Mouse (Mus musculus) neural tube, embryonic 14.5 days (tissue): ENCODE measurements at regions not wholly inside any gene's neighbourhood (a gene's known extent, or its start where the extent isn't known, plus 50 kb on each side); places are given as distances from the start of the nearest gene placed in this dataset.

Experiments used
- ATAC-seq: fragments of 200-750 bp; cut with Nextera tagmentation; 2 replicates; pipeline ENCODE4 v1.8.0; 2017; ENCODE audit warnings: low read depth, mild to moderate bottlenecking, moderate TSS enrichment, moderate library complexity
- H3K27ac ChIP-seq: fragments of 300-500 bp; sonication (generic); 2 replicates; pipeline ENCODE4 v1.5.1; 2014; ENCODE audit warnings: low read depth, mild to moderate bottlenecking, control low read depth, low read length, moderate library complexity, mixed read lengths
- H3K27me3 ChIP-seq: fragments of 300-500 bp; sonication (generic); 2 replicates; pipeline ENCODE4 v1.6.1; 2014; ENCODE audit warnings: low read length; ENCODE audit not compliant: control insufficient read depth, insufficient read depth
- H3K36me3 ChIP-seq: fragments of 300-500 bp; sonication (generic); 2 replicates; pipeline ENCODE4 v1.6.1; 2014; ENCODE audit warnings: low read length, mixed read lengths; ENCODE audit not compliant: control insufficient read depth, insufficient read depth
- H3K4me1 ChIP-seq: fragments of 300-500 bp; sonication (generic); 2 replicates; pipeline ENCODE4 v1.6.1; 2014; ENCODE audit warnings: low read length; ENCODE audit not compliant: control insufficient read depth, insufficient read depth
- H3K4me2 ChIP-seq: fragments of 300-500 bp; sonication (generic); 2 replicates; pipeline ENCODE4 v1.6.1; 2014; ENCODE audit warnings: mild to moderate bottlenecking, low read depth, low read length, control low read depth
- H3K4me3 ChIP-seq: fragments of 300-500 bp; sonication (generic); 2 replicates; pipeline ENCODE4 v1.5.1; 2014; ENCODE audit warnings: low read depth, low read length, control low read depth, mixed read lengths
- H3K9ac ChIP-seq: fragments of 300-500 bp; sonication (generic); replicated peaks from 2 replicates; pipeline ENCODE4 v1.6.1; 2014; ENCODE audit warnings: low read depth, mild to moderate bottlenecking, control low read depth, low read length, mixed read lengths
- H3K9me3 ChIP-seq: fragments of 300-500 bp; sonication (generic); 2 replicates; pipeline ENCODE4 v1.6.1; 2016; ENCODE audit warnings: low read length; ENCODE audit not compliant: control insufficient read depth
- WGBS: fragments of 180-500 bp; shearing (Covaris S2); extraction: QIAGEN DNeasy Blood & Tissue Kit; methylation state at CpG from one replicate; pipeline ENCODE4 v1.1.7; 2014; 5-methylcytosine and 5-hydroxymethylcytosine counted together

DNA sequence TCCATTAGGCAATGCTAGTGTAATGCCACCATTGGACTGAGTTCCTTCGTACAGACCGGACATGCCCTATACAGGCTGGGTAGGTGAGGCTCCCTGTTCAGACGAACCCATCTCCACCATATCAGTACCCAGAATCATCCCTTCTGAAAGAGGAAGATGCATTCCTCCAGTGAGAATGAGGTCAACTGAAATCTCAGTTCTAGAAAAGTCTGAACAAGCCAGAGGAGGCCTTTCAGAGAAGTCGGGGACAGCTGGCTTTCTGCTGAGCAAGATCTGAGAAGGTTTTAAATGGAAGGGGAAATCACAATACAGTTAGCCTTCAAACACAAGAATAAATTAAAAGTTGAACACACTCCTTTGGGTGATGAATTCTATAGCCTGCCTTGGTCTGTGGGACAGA, 145.5 kb upstream of the Jmjd1c start:
- no peaks in the 10 kb centered on the region for H3K4me1 ChIP-seq
- no peak for ATAC-seq
- H3K27me3 ChIP-seq = no peaks in the 10 kb centered on the region
- no peak overlapping the region for H3K4me2 ChIP-seq
- H3K9ac ChIP-seq = no peak overlapping the region
- no peak overlapping the region for H3K27ac ChIP-seq
- 93% methylated on average over 4 of the region's 4 CpGs for whole genome bisulfite sequencing
- H3K36me3 ChIP-seq = no peaks in the 10 kb centered on the region
- H3K4me3 ChIP-seq = no peak overlapping the region
- H3K9me3 ChIP-seq = no peaks in the 10 kb centered on the region

DNA sequence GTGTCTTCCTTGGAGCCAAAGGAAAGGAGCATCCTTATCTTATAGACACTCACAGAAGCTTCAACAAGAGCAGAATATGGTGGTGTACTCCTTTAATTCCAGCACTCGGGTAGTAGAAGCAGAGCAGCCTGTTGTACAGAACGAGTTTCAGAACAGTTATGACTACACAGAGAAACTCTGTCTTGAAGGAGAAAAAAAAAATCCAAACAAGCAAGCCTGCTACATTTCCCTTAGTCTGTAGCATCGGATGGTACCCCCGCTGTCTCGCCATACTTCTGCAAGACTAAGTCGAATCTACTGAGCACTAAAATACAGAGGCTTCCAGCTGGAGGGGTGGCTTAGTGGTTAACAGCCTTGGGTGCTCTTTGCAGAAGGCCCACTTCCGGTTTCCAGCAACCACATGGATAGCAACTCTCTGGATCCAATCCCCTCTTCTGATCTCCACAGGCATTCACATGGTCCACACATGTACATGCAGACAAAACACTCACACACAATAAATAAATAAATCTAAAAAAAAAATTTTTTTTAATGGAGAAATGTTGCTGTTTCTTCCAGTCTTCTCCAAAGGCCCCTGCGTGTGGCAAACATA, 144.6 kb upstream of the Jmjd1c start:
- H3K9me3 ChIP-seq = no peaks in the 10 kb centered on the region
- H3K9ac ChIP-seq = no peak overlapping the region
- H3K36me3 ChIP-seq = no peaks in the 10 kb centered on the region
- ATAC-seq = no peak
- no peak overlapping the region for H3K4me3 ChIP-seq
- no peaks in the 10 kb centered on the region for H3K27me3 ChIP-seq
- H3K4me2 ChIP-seq = no peak overlapping the region
- no peaks in the 10 kb centered on the region for H3K4me1 ChIP-seq
- WGBS = 91% methylated on average over 8 of the region's 8 CpGs
- no peak overlapping the region for H3K27ac ChIP-seq

GRCm38 (mm10) chr10:66951935-66952334, 144.0 kb upstream of the Jmjd1c start:
- no peaks in the 10 kb centered on the region for H3K9me3 ChIP-seq
- H3K27ac ChIP-seq = no peak overlapping the region
- no peaks in the 10 kb centered on the region for H3K27me3 ChIP-seq
- H3K4me2 ChIP-seq = no peak overlapping the region
- H3K4me3 ChIP-seq = no peak overlapping the region
- 82% methylated on average over 9 of the region's 9 CpGs for WGBS
- no peak for ATAC-seq
- H3K9ac ChIP-seq = no peak overlapping the region
- H3K36me3 ChIP-seq = no peaks in the 10 kb centered on the region
- H3K4me1 ChIP-seq = no peaks in the 10 kb centered on the region

DNA sequence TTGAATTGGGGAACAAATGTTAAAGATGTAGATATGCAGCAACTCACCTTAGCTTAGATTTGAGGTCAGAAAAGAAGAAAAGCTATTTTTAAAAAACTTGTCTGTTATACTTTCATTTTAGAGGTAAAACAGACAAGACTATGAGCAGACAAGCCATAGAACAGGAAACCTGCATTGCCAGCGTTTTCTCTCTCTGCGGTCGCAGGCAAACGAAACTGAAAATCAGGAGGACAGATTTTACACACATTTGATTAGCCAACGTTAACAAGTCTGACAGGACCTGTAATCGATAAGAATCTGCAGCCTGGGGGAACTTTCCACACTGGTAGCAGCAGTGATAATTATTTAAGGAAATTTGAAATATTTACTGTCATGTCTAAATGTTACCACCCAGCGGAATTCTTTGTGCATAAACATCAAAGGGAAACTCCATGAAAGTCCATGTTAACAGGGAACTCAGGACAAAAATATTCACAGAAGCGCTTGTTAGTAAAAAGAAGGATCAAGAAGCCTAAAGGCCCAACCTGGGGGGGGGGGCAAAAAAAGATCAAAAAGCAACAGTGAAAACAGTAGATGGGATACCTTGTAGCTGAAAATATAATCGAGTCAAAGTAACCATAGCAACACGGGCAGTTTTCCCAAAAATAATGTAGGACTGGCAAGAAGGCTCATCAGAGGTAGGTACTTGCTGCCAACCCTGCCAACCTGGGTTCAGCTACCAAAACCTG, 142.5 kb upstream of the Jmjd1c start:
- WGBS = 79% methylated on average over 10 of the region's 10 CpGs
- H3K4me2 ChIP-seq = no peak overlapping the region
- no peak overlapping the region for H3K27ac ChIP-seq
- H3K9me3 ChIP-seq = no peaks in the 10 kb centered on the region
- no peaks in the 10 kb centered on the region for H3K4me1 ChIP-seq
- H3K36me3 ChIP-seq = no peaks in the 10 kb centered on the region
- H3K9ac ChIP-seq = no peak overlapping the region
- no peaks in the 10 kb centered on the region for H3K27me3 ChIP-seq
- ATAC-seq = no peak
- H3K4me3 ChIP-seq = no peak overlapping the region

GRCm38 (mm10) chr10:66953976-66954505, 141.9 kb upstream of the Jmjd1c start:
- no peaks in the 10 kb centered on the region for H3K27me3 ChIP-seq
- no peak for ATAC-seq
- H3K4me2 ChIP-seq = no peak overlapping the region
- 67% methylated on average over 4 of the region's 4 CpGs for WGBS
- H3K36me3 ChIP-seq = no peaks in the 10 kb centered on the region
- H3K9ac ChIP-seq = no peak overlapping the region
- no peak overlapping the region for H3K4me3 ChIP-seq
- no peaks in the 10 kb centered on the region for H3K4me1 ChIP-seq
- H3K9me3 ChIP-seq = no peaks in the 10 kb centered on the region
- no peak overlapping the region for H3K27ac ChIP-seq

DNA sequence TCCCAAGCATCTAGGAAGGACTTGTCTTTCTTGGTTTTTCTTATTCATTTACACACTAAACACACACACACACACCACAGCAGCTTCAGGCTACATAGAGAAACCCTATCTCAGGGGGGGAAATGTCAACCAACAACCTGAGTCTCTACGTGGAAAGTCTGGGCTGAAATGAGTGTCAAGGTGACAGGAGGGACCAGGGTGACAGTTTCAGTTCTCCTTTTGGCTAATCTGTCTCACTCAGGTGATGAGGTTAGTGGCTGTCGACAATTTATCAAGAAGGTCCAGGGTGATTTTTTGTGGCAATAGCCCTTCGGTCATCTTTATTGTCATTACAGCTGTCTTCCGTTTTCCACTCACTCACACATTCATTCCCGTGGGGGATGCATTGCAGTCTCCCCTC, 140.5 kb upstream of the Jmjd1c start:
- no peak for ATAC-seq
- Histone ChIP-seq H3K9ac (no peak overlapping the region), H3K4me1 (no peaks in the 10 kb centered on the region), H3K4me2 (no peak overlapping the region), H3K9me3 (no peaks in the 10 kb centered on the region), H3K27ac (no peak overlapping the region), H3K4me3 (no peak overlapping the region), H3K27me3 (no peaks in the 10 kb centered on the region), H3K36me3 (no peaks in the 10 kb centered on the region)
- 69% methylated on average over 5 of the region's 5 CpGs for WGBS

DNA sequence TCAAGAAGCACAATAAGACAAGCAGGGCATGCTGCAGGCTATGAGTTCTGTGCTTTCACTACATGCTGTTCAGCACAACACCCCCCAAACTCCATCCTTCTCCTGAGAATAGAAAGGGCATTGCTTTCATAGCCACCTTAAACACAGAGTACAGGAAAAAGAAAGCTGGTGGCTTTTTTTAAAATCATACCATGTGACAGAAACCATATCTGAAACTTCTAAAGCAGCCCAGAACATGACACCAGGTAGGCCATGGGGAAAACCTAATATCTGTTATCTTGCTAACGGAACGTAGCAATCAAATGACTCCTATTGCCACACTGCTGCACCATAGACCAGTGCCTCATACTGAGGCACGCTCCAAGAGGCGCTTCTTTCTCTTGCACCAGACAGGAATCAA, 139.3 kb upstream of the Jmjd1c start:
- H3K27me3 ChIP-seq = no peaks in the 10 kb centered on the region
- H3K4me2 ChIP-seq = no peak overlapping the region
- H3K36me3 ChIP-seq = no peaks in the 10 kb centered on the region
- no peaks in the 10 kb centered on the region for H3K9me3 ChIP-seq
- H3K4me1 ChIP-seq = no peaks in the 10 kb centered on the region
- H3K9ac ChIP-seq = no peak overlapping the region
- no peak for ATAC-seq
- H3K27ac ChIP-seq = no peak overlapping the region
- no peak overlapping the region for H3K4me3 ChIP-seq
- WGBS = 88% methylated on average over 4 of the region's 4 CpGs

- Histone ChIP-seq H3K36me3 (no peaks in the 10 kb centered on the region), H3K4me3 (no peak overlapping the region), H3K9ac (no peak overlapping the region), H3K9me3 (no peaks in the 10 kb centered on the region), H3K4me1 (no peaks in the 10 kb centered on the region), H3K27me3 (no peaks in the 10 kb centered on the region), H3K27ac (no peak overlapping the region), H3K4me2 (no peak overlapping the region)
- WGBS = 82% methylated on average over 4 of the region's 4 CpGs
- no peak for ATAC-seq
These were observed 138.6 kb upstream of the Jmjd1c start for GRCm38 (mm10) chr10:66957373-66957772.
